Mouse (Mus musculus): ENCODE measurements around the gene Nr1h2. TPM values are rescaled to one million over a fixed set of nuclear protein-coding genes. Genes with fewer than 3 reads are reported as not detected.

Gene Nr1h2
- polyA plus RNA-seq, 1 experiment from 2014 or later, result 63.7 TPM

DNA sequence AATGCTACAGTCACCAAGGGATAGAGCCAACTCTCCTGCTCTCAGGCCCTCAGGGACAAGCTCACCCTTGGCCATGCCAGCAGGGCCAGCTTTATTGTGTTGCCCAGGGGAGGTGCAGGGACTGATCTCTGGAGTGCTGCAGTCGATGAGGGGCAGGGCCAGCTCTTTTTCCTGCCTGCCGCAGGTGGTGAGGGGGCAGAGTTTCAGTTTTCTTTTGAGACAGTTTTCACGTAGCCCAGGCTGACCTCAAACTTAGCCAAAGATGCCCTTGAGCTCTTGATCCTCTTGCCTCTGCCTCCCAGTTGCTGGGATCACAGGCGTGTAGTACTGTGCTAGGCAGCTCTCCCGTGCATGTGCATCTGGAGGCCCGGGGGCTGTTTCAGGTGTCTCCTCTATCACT, 17.2 kb upstream of the Nr1h2 start:
- ATAC-seq (replicated peaks; ENCODE audit: insufficient number of reproducible peaks, low FRiP score, low TSS enrichment, low read depth) (no peak), DNase-seq (ENCODE audit: low spot score) (no peak)
- no peaks in the 10 kb centered on the region for H3K36me3 ChIP-seq (replicated peaks; ENCODE audit: control insufficient read depth, insufficient read depth, low read depth, low read length)
- WGBS, result 75% methylated on average over 6 of the region's 6 CpGs
- no peaks in the 10 kb centered on the region for H3K27me3 ChIP-seq (ENCODE audit: control insufficient read depth, insufficient read depth, low read length)
- no peak overlapping the region for H3K27ac ChIP-seq (replicated peaks; ENCODE audit: low read depth, low read length)
- no peak overlapping the region for H3K4me2 ChIP-seq (ENCODE audit: low read depth, low read length)
- H3K4me3 ChIP-seq (ENCODE audit: low read depth, low read length), result no peak overlapping the region
- no peak overlapping the region for H3K9ac ChIP-seq (replicated peaks; ENCODE audit: low read length)
- no peaks in the 10 kb centered on the region for H3K9me3 ChIP-seq (replicated peaks; ENCODE audit: control insufficient read depth, low read length)
- H3K4me1 ChIP-seq (ENCODE audit: control insufficient read depth, insufficient read depth, low read length), result no peaks in the 10 kb centered on the region

DNA sequence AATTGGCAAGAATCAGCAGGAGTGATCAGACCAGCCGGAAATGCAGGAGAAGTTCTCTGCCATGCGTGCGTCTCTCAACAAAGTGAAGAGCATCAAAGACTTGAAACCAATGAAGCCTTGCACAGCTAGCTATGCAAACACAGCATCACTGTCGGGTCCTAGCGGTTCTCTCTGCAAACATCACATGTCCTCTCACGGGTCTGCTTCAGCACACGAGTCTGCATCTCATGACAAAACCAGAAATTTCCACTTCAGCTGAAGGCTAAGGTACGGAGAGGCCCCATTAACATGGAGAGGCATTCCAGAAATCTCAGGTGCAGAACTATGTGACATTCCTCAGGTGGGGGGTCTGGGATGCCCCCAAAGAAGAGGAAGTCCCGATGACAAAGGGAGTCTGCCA, 15.1 kb upstream of the Nr1h2 start:
- Histone ChIP-seq H3K4me2 (ENCODE audit: low read depth, low read length) (no peak overlapping the region), H3K9me3 (replicated peaks; ENCODE audit: control insufficient read depth, low read length) (no peaks in the 10 kb centered on the region), H3K4me1 (ENCODE audit: control insufficient read depth, insufficient read depth, low read length) (no peaks in the 10 kb centered on the region), H3K27me3 (ENCODE audit: control insufficient read depth, insufficient read depth, low read length) (no peaks in the 10 kb centered on the region), H3K4me3 (ENCODE audit: low read depth, low read length) (no peak overlapping the region), H3K36me3 (replicated peaks; ENCODE audit: control insufficient read depth, insufficient read depth, low read depth, low read length) (no peaks in the 10 kb centered on the region), H3K9ac (replicated peaks; ENCODE audit: low read length) (no peak overlapping the region), H3K27ac (replicated peaks; ENCODE audit: low read depth, low read length) (no peak overlapping the region)
- ATAC-seq (replicated peaks; ENCODE audit: insufficient number of reproducible peaks, low FRiP score, low TSS enrichment, low read depth) (no peak), DNase-seq (ENCODE audit: low spot score) (no peak)
- 77% methylated on average over 9 of the region's 9 CpGs for WGBS

DNA sequence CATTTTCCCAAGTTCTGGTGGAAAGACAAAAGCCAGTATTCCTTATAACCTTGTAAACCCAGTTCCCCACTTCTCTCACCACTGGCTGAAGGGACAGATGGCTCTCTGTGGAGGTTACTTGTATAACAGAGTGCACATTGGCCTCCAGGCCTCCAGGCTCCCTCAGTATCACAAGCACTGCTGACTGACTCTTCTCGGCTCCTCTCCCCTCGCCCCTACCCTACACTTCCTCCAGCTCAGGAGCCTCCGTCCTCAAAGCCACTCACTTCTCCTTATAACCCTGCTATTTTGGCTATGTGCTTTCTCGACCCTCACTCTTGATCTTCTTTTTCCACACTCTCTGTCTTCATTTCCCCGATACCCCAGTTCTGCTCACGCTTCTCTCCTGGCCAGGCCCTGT, 11.7 kb upstream of the Nr1h2 start:
- Histone ChIP-seq H3K9me3 (replicated peaks; ENCODE audit: control insufficient read depth, low read length) (no peaks in the 10 kb centered on the region), H3K9ac (replicated peaks; ENCODE audit: low read length) (no peak overlapping the region), H3K4me2 (ENCODE audit: low read depth, low read length) (no peak overlapping the region), H3K36me3 (replicated peaks; ENCODE audit: control insufficient read depth, insufficient read depth, low read depth, low read length) (no peaks in the 10 kb centered on the region), H3K27ac (replicated peaks; ENCODE audit: low read depth, low read length) (no peak overlapping the region), H3K4me3 (ENCODE audit: low read depth, low read length) (no peak overlapping the region), H3K27me3 (ENCODE audit: control insufficient read depth, insufficient read depth, low read length) (no peaks in the 10 kb centered on the region), H3K4me1 (ENCODE audit: control insufficient read depth, insufficient read depth, low read length) (no peaks in the 10 kb centered on the region)
- DNase-seq (ENCODE audit: low spot score) (no peak), ATAC-seq (replicated peaks; ENCODE audit: insufficient number of reproducible peaks, low FRiP score, low TSS enrichment, low read depth) (no peak)
- WGBS, result 62% methylated on average over 6 of the region's 6 CpGs

DNA sequence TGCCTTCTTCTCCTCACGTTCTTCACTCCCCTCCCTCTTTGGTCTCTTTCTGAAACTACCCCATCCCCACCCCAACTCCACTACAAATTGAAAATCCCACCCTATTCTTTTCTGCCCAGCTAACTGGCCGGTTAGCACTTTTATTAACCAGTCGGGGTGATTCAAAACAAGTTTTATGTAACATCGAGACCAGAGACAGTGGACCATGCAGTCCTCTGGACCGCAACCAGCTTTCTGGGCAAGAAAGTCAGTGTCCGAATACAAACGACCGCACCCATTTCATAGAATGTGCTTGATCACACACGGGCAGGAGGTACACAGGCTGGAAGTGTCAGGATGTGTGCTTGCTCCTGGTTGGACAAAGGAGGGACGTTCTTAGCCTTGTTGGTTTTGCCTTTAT, 10.7 kb upstream of the Nr1h2 start:
- H3K4me2 ChIP-seq (ENCODE audit: low read depth, low read length), result no peak overlapping the region
- no peak for DNase-seq (ENCODE audit: low spot score)
- H3K27ac ChIP-seq (replicated peaks; ENCODE audit: low read depth, low read length), result no peak overlapping the region
- H3K4me1 ChIP-seq (ENCODE audit: control insufficient read depth, insufficient read depth, low read length), result no peaks in the 10 kb centered on the region
- H3K36me3 ChIP-seq (replicated peaks; ENCODE audit: control insufficient read depth, insufficient read depth, low read depth, low read length), result no peaks in the 10 kb centered on the region
- no peaks in the 10 kb centered on the region for H3K27me3 ChIP-seq (ENCODE audit: control insufficient read depth, insufficient read depth, low read length)
- no peak overlapping the region for H3K9ac ChIP-seq (replicated peaks; ENCODE audit: low read length)
- 84% methylated on average over 10 of the region's 10 CpGs for WGBS
- no peak for ATAC-seq (replicated peaks; ENCODE audit: insufficient number of reproducible peaks, low FRiP score, low TSS enrichment, low read depth)
- no peaks in the 10 kb centered on the region for H3K9me3 ChIP-seq (replicated peaks; ENCODE audit: control insufficient read depth, low read length)
- H3K4me3 ChIP-seq (ENCODE audit: low read depth, low read length), result no peak overlapping the region

DNA sequence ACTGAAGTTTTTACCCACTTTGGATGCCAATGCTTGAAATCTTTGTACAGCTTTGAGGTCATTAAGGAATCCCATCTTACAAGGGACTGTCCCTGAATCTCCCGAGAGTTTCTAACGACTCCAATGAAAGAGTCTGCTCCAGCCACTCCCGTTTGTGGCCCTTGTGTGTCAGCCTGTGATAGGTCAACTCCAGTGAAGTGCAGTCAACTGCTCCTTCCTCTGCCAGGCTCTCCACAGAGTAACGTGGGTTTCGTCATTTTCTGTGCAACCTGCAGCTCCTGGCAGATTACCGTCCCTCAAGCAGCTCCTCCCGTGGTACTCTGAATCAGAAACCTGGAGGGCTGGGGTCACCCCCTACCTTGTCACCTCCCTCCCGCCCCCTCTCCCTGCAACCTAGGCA, 9.5 kb upstream of the Nr1h2 start:
- no peak for ATAC-seq (replicated peaks; ENCODE audit: insufficient number of reproducible peaks, low FRiP score, low TSS enrichment, low read depth)
- no peak overlapping the region for H3K4me2 ChIP-seq (ENCODE audit: low read depth, low read length)
- H3K27ac ChIP-seq (replicated peaks; ENCODE audit: low read depth, low read length), result no peak overlapping the region
- DNase-seq (ENCODE audit: low spot score), result no peak
- no peaks in the 10 kb centered on the region for H3K9me3 ChIP-seq (replicated peaks; ENCODE audit: control insufficient read depth, low read length)
- WGBS, result 47% methylated on average over 8 of the region's 8 CpGs
- no peaks in the 10 kb centered on the region for H3K27me3 ChIP-seq (ENCODE audit: control insufficient read depth, insufficient read depth, low read length)
- no peaks in the 10 kb centered on the region for H3K4me1 ChIP-seq (ENCODE audit: control insufficient read depth, insufficient read depth, low read length)
- no peaks in the 10 kb centered on the region for H3K36me3 ChIP-seq (replicated peaks; ENCODE audit: control insufficient read depth, insufficient read depth, low read depth, low read length)
- no peak overlapping the region for H3K9ac ChIP-seq (replicated peaks; ENCODE audit: low read length)
- H3K4me3 ChIP-seq (ENCODE audit: low read depth, low read length), result no peak overlapping the region

GRCm38 (mm10) chr7:44560435-44561400, 7.0 kb upstream of the Nr1h2 start:
- 53% methylated on average over 18 of the region's 18 CpGs for WGBS
- peak; percentile 65; the same call in 1 of the 2 replicates for ATAC-seq (replicated peaks; ENCODE audit: insufficient number of reproducible peaks, low FRiP score, low TSS enrichment, low read depth)

DNA sequence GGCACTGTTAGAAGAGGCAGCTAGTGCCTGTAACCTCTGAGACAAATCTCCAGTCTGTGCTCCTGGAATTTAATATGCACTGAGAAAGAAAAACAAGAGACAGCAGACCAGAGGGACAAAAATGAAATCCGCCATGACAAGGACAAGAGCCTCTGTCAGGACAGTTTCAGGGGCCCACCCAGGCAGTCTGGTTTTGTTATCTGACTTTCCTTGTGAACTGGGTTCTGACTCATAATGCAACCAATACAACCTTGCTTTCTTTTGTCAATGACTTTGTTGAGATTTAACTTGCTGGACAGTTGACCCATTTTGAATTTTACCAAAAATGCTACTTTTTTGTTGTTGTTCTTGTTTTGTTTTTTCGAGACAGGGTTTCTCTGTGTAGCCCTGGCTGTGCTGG, 3.9 kb upstream of the Nr1h2 start:
- H3K9me3 ChIP-seq (replicated peaks; ENCODE audit: control insufficient read depth, low read length), result no peaks in the 10 kb centered on the region
- no peak overlapping the region for H3K27ac ChIP-seq (replicated peaks; ENCODE audit: low read depth, low read length)
- DNase-seq (ENCODE audit: low spot score) (no peak), ATAC-seq (replicated peaks; ENCODE audit: insufficient number of reproducible peaks, low FRiP score, low TSS enrichment, low read depth) (no peak)
- no peaks in the 10 kb centered on the region for H3K4me1 ChIP-seq (ENCODE audit: control insufficient read depth, insufficient read depth, low read length)
- H3K36me3 ChIP-seq (replicated peaks; ENCODE audit: control insufficient read depth, insufficient read depth, low read depth, low read length), result no peaks in the 10 kb centered on the region
- H3K4me3 ChIP-seq (ENCODE audit: low read depth, low read length), result no peak overlapping the region
- no peak overlapping the region for H3K4me2 ChIP-seq (ENCODE audit: low read depth, low read length)
- H3K27me3 ChIP-seq (ENCODE audit: control insufficient read depth, insufficient read depth, low read length), result no peaks in the 10 kb centered on the region
- H3K9ac ChIP-seq (replicated peaks; ENCODE audit: low read length), result no peak overlapping the region
- WGBS, result 70% methylated on average over 2 of the region's 2 CpGs

More at GRCm38 (mm10) chr7:44560435-44561400, 7.0 kb upstream of the Nr1h2 start:
- DNase-seq (ENCODE audit: low spot score), result peak; percentile 91
- Histone ChIP-seq H3K27me3 (ENCODE audit: control insufficient read depth, insufficient read depth, low read length) (no peaks in the 10 kb centered on the region), H3K4me1 (ENCODE audit: control insufficient read depth, insufficient read depth, low read length) (no peaks in the 10 kb centered on the region), H3K4me3 (ENCODE audit: low read depth, low read length) (no peak overlapping the region), H3K9me3 (replicated peaks; ENCODE audit: control insufficient read depth, low read length) (no peaks in the 10 kb centered on the region), H3K36me3 (replicated peaks; ENCODE audit: control insufficient read depth, insufficient read depth, low read depth, low read length) (no peaks in the 10 kb centered on the region), H3K27ac (replicated peaks; ENCODE audit: low read depth, low read length) (no peak overlapping the region), H3K4me2 (ENCODE audit: low read depth, low read length) (no peak overlapping the region; the same call in 1 of the 2 replicates), H3K9ac (replicated peaks; ENCODE audit: low read length) (no peak overlapping the region; the same call in 1 of the 2 replicates)

GRCm38 (mm10) chr7:44553196-44553764, 471 bp downstream of the Nr1h2 start:
- peak; percentile 92 for DNase-seq (ENCODE audit: low spot score)
- H3K9me3 ChIP-seq (replicated peaks; ENCODE audit: control insufficient read depth, low read length), result no peaks in the 10 kb centered on the region
- H3K27ac ChIP-seq (replicated peaks; ENCODE audit: low read depth, low read length), result peak overlapping the region; percentile 84
- H3K4me3 ChIP-seq (ENCODE audit: low read depth, low read length), result peak overlapping the region; percentile 90
- no peaks in the 10 kb centered on the region; the same call in 1 of the 2 replicates for H3K36me3 ChIP-seq (replicated peaks; ENCODE audit: control insufficient read depth, insufficient read depth, low read depth, low read length)
- H3K4me2 ChIP-seq (ENCODE audit: low read depth, low read length), result peak overlapping the region; percentile 69
- no peaks in the 10 kb centered on the region for H3K27me3 ChIP-seq (ENCODE audit: control insufficient read depth, insufficient read depth, low read length)
- WGBS, result under 1% methylated on average over 32 of the region's 32 CpGs
- peak overlapping the region; percentile 62 for H3K9ac ChIP-seq (replicated peaks; ENCODE audit: low read length)
- ATAC-seq (replicated peaks; ENCODE audit: insufficient number of reproducible peaks, low FRiP score, low TSS enrichment, low read depth), result peak; percentile 57
- no peaks in the 10 kb centered on the region for H3K4me1 ChIP-seq (ENCODE audit: control insufficient read depth, insufficient read depth, low read length)

Data from embryonic facial prominence, embryonic 11.5 days (tissue).